Mouse (Mus musculus): ENCODE measurements at regions not wholly inside any gene's neighbourhood (a gene's known extent, or its start where the extent isn't known, plus 50 kb on each side); places are given as distances from the start of the nearest gene placed in this dataset.
A peak's percentile ranks its signal among the peaks of the same experiment; 100 is the strongest.

DNA sequence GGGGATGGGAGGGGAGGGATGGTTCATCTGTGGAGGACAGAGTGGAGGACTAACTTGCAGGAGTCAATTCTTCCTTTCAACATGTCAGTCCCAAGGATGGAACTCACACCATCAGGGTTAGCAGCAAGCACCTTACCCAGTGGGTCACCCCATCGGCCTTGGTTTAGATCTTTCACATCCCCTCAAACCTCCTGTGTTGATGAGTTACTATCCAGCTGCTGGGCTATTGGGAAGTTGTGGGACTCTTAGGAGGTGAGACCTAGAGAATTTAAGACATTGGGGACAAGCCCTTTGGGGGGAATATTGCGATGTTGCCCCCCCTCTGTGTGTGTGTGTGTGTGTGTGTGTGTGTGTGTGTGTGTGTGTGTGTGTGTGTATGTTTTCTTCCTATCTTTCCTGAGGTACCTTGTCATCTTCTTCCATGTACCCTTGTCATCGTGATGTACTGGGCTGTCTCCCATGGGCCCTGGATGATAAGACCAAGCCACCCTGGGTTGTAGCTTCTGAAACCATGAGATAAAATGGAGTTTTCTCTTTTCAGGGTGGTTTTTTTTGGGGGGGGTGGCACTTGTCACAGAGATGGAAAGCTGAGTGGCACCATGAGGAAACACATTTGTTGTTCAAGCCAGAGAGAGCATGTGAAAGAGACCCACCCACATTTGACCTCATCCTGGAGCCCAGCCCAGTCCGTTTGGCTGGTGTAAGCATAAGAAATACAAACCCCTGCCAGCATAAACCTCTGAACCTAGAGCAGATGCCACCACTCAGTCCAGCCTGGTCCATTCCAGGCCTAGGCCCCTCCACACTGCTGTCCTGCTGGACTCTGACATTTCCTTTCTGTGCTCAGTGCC lies 98.3 kb upstream of the Bod1 start:
- H3K27me3 ChIP-seq (ENCODE audit: control insufficient read depth, insufficient read depth, low read length), result no peaks in the 10 kb centered on the region
- DNase-seq (peak; percentile 33), ATAC-seq (ENCODE audit: low FRiP score, low TSS enrichment) (no peak)
- 82% methylated on average over 4 of the region's 4 CpGs for WGBS
- peaks cover 16% of the 10 kb centered on the region; the same call in 1 of the 2 replicates for H3K4me1 ChIP-seq (ENCODE audit: control insufficient read depth, insufficient read depth, low read length)
- peak overlapping the region; percentile 56 for H3K27ac ChIP-seq (replicated peaks; ENCODE audit: low read depth, low read length)
- no peaks in the 10 kb centered on the region for H3K36me3 ChIP-seq (ENCODE audit: control insufficient read depth, insufficient read depth, low read length)
- H3K9ac ChIP-seq (replicated peaks; ENCODE audit: low read length), result no peak overlapping the region
- H3K9me3 ChIP-seq (ENCODE audit: control insufficient read depth, low read length), result no peaks in the 10 kb centered on the region
- no peak overlapping the region for H3K4me3 ChIP-seq (replicated peaks; ENCODE audit: low read depth, low read length)
- no peak overlapping the region for H3K4me2 ChIP-seq (ENCODE audit: low read length)

DNA sequence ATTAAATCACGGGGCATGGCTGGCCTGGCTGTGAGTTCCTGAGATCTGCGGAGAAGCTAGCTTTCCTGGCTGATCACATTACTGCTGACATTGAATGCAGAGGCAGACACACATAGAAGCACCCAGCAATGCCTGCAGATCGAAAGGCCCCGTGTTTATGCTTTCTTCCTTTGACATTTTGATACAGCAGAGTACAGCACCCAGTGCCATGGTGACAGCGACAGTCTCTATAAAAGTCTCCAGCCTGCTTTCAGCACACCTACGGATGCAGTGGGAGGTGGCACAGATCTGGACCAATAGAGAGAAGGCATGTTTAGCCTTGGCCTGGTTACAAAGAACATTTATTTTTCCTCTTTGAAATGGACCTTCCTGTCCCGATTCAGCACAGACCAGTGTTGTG lies 99.2 kb upstream of the Bod1 start:
- no peaks in the 10 kb centered on the region for H3K36me3 ChIP-seq (ENCODE audit: control insufficient read depth, insufficient read depth, low read length)
- peak overlapping the region; percentile 56; the same call in 1 of the 2 replicates for H3K27ac ChIP-seq (replicated peaks; ENCODE audit: low read depth, low read length)
- no peak overlapping the region for H3K9ac ChIP-seq (replicated peaks; ENCODE audit: low read length)
- ATAC-seq (ENCODE audit: low FRiP score, low TSS enrichment), result no peak
- peaks cover 16% of the 10 kb centered on the region; the same call in 1 of the 2 replicates for H3K4me1 ChIP-seq (ENCODE audit: control insufficient read depth, insufficient read depth, low read length)
- no peak overlapping the region for H3K4me2 ChIP-seq (ENCODE audit: low read length)
- H3K27me3 ChIP-seq (ENCODE audit: control insufficient read depth, insufficient read depth, low read length), result no peaks in the 10 kb centered on the region
- H3K9me3 ChIP-seq (ENCODE audit: control insufficient read depth, low read length), result no peaks in the 10 kb centered on the region
- DNase-seq, result no peak
- no peak overlapping the region for H3K4me3 ChIP-seq (replicated peaks; ENCODE audit: low read depth, low read length)
- WGBS, result 49% methylated on average over 7 of the region's 7 CpGs

DNA sequence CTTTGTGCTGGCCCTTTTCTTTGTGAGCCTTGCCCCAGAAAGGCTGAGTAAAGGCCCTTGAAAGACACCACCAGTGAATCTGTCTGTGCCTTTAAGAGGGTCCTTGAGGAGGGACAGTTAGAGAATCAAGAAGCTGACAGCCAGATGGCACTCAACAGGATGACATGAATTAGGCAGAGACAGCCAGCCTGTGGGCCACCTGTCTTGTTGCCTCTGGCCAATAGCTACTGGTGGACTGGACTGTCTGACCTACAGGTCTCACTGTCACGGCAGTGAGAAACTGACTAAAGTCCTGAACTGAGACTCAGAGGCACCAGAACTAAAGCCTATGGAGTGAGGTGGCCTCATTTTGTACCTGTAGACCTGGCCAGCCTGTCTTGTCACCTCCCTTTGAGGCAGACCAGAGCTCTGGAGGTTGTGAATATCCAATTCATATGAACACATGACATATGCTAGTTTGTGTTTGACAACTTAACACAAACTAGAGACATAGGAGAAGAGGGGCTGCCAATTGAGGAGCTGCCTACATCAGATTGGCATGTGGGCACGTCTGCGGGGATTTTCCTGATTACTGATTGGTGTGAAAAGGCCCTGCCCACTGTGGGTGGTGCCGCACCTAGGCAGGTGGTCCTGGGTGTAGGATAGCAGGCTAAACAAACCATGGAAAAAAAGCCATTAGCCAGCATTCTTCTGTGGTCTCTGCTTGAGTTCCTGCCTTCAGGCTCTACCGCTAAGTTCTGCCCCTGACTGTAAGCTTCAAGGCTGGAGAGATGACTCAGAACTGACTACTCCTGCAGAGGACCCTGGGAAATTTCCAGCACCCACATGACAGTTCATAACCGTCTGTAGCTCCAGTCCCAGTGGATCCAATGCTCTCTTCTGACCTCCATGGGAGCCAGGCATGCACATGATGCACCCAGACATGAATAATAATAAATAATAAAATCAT lies 100.1 kb upstream of the Bod1 start:
- Histone ChIP-seq H3K4me3 (replicated peaks; ENCODE audit: low read depth, low read length) (no peak overlapping the region), H3K27me3 (ENCODE audit: control insufficient read depth, insufficient read depth, low read length) (no peaks in the 10 kb centered on the region), H3K9me3 (ENCODE audit: control insufficient read depth, low read length) (no peaks in the 10 kb centered on the region), H3K9ac (replicated peaks; ENCODE audit: low read length) (no peak overlapping the region), H3K4me1 (ENCODE audit: control insufficient read depth, insufficient read depth, low read length) (peaks cover 16% of the 10 kb centered on the region; the same call in 1 of the 2 replicates), H3K36me3 (ENCODE audit: control insufficient read depth, insufficient read depth, low read length) (no peaks in the 10 kb centered on the region), H3K27ac (replicated peaks; ENCODE audit: low read depth, low read length) (peak overlapping the region; percentile 4; the same call in 1 of the 2 replicates), H3K4me2 (ENCODE audit: low read length) (no peak overlapping the region)
- WGBS, result 89% methylated on average over 6 of the region's 6 CpGs
- ATAC-seq (ENCODE audit: low FRiP score, low TSS enrichment) (no peak), DNase-seq (no peak)

DNA sequence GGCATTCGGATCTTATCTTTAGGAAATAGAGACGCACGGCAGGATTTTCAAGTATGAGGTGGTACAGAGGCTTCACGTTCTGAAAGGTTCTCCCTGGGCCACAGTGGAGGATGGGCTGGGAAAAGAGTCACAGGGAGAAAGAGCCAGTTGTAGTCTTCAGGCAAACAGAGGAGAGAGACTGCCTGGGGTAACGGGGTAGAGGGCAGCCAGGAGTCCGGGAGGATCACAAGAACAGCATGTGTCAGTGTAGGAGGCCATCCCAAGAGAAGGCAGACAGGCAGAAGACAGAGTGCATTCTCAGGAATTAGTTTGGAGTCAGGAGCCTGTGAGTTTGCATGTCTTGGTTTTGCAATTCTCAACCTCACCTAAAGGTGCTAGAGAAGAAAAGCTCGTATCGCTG lies 94.5 kb upstream of the Cpeb4 start:
- no peak overlapping the region for H3K9ac ChIP-seq (replicated peaks; ENCODE audit: low read length)
- 89% methylated on average over 8 of the region's 8 CpGs for WGBS
- no peak for ATAC-seq (ENCODE audit: low FRiP score, low TSS enrichment)
- H3K4me1 ChIP-seq (ENCODE audit: control insufficient read depth, insufficient read depth, low read length), result no peaks in the 10 kb centered on the region
- no peak overlapping the region for H3K4me2 ChIP-seq (ENCODE audit: low read length)
- H3K4me3 ChIP-seq (replicated peaks; ENCODE audit: low read depth, low read length), result no peak overlapping the region
- no peak for DNase-seq
- no peaks in the 10 kb centered on the region for H3K9me3 ChIP-seq (ENCODE audit: control insufficient read depth, low read length)
- H3K36me3 ChIP-seq (ENCODE audit: control insufficient read depth, insufficient read depth, low read length), result no peaks in the 10 kb centered on the region
- no peak overlapping the region for H3K27ac ChIP-seq (replicated peaks; ENCODE audit: low read depth, low read length)
- no peaks in the 10 kb centered on the region for H3K27me3 ChIP-seq (ENCODE audit: control insufficient read depth, insufficient read depth, low read length)

DNA sequence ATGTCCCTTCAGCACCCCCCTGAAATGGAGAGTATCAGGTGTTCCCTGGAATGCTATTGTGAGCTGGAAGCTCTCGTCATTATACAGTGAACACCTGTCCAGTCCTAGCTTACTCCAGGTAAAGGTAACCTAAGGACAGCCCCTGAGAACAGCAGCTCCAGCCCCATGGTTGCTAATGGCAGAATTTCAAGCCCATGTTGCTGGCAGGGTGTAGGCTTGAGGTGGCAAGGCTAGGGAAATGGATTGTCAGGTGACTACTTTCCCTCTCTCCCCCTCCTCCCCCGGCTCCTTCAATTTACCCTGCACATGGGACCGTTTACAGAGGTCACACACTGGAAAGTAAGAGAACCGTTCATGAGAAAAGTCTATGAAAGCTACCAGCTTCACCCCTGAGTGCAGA lies 93.2 kb upstream of the Cpeb4 start:
- H3K4me3 ChIP-seq (replicated peaks; ENCODE audit: low read depth, low read length), result no peak overlapping the region
- H3K9ac ChIP-seq (replicated peaks; ENCODE audit: low read length), result no peak overlapping the region
- ATAC-seq (ENCODE audit: low FRiP score, low TSS enrichment) (no peak), DNase-seq (no peak)
- H3K4me2 ChIP-seq (ENCODE audit: low read length), result no peak overlapping the region
- no peaks in the 10 kb centered on the region for H3K36me3 ChIP-seq (ENCODE audit: control insufficient read depth, insufficient read depth, low read length)
- WGBS, result 88% methylated on average over 4 of the region's 4 CpGs
- no peaks in the 10 kb centered on the region for H3K27me3 ChIP-seq (ENCODE audit: control insufficient read depth, insufficient read depth, low read length)
- H3K4me1 ChIP-seq (ENCODE audit: control insufficient read depth, insufficient read depth, low read length), result no peaks in the 10 kb centered on the region
- no peak overlapping the region for H3K27ac ChIP-seq (replicated peaks; ENCODE audit: low read depth, low read length)
- no peaks in the 10 kb centered on the region for H3K9me3 ChIP-seq (ENCODE audit: control insufficient read depth, low read length)

DNA sequence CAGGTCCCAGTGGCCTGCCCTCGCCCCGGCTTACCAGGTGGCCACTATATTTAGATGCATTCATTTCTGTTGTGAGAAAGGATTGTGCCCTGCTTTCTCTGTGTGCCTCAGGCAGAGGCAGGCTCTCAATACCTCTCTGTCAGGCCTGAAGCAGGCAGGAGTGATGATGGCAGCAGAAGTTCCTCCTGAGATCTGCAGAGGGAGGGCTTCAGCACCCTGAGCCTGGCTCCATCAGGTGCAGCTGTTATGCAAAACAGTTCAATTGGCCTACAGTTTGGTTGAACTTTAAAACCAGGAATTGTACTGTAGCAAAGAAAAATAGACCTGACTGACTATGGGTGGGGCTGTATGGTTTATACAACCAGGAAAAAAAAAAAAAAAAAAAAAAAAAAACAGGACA lies 92.7 kb upstream of the Cpeb4 start:
- Histone ChIP-seq H3K4me2 (ENCODE audit: low read length) (no peak overlapping the region), H3K27me3 (ENCODE audit: control insufficient read depth, insufficient read depth, low read length) (no peaks in the 10 kb centered on the region), H3K36me3 (ENCODE audit: control insufficient read depth, insufficient read depth, low read length) (no peaks in the 10 kb centered on the region), H3K4me3 (replicated peaks; ENCODE audit: low read depth, low read length) (no peak overlapping the region), H3K9ac (replicated peaks; ENCODE audit: low read length) (no peak overlapping the region), H3K4me1 (ENCODE audit: control insufficient read depth, insufficient read depth, low read length) (no peaks in the 10 kb centered on the region), H3K27ac (replicated peaks; ENCODE audit: low read depth, low read length) (no peak overlapping the region), H3K9me3 (ENCODE audit: control insufficient read depth, low read length) (no peaks in the 10 kb centered on the region)
- WGBS, result 93% methylated on average over 2 of the region's 2 CpGs
- DNase-seq, result no peak
- ATAC-seq (ENCODE audit: low FRiP score, low TSS enrichment), result no peak

DNA sequence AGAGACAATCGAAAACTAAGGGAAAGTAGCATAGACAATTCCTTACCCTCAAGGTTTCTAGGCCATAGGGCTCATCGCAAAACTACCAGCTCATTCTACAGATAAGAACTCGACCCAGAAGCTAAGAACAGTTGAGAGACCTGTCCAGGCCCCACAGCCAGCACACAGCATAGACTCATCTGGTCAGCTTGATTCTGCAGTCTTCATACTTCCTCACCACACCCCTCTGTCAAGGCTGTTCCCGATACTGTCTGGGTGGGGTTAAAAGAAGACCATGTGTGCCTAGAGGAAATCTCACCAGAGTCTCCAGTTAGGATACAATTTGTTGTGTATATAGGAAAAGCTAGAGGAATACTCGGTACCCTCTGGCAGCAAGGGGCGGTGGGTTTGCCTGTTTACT lies 91.0 kb upstream of the Cpeb4 start:
- no peak overlapping the region for H3K4me2 ChIP-seq (ENCODE audit: low read length)
- no peak overlapping the region for H3K4me3 ChIP-seq (replicated peaks; ENCODE audit: low read depth, low read length)
- no peak overlapping the region for H3K27ac ChIP-seq (replicated peaks; ENCODE audit: low read depth, low read length)
- H3K27me3 ChIP-seq (ENCODE audit: control insufficient read depth, insufficient read depth, low read length), result no peaks in the 10 kb centered on the region
- ATAC-seq (ENCODE audit: low FRiP score, low TSS enrichment) (no peak), DNase-seq (no peak)
- H3K9ac ChIP-seq (replicated peaks; ENCODE audit: low read length), result no peak overlapping the region
- H3K36me3 ChIP-seq (ENCODE audit: control insufficient read depth, insufficient read depth, low read length), result no peaks in the 10 kb centered on the region
- H3K4me1 ChIP-seq (ENCODE audit: control insufficient read depth, insufficient read depth, low read length), result no peaks in the 10 kb centered on the region
- 88% methylated on average over 6 of the region's 6 CpGs for WGBS
- no peaks in the 10 kb centered on the region for H3K9me3 ChIP-seq (ENCODE audit: control insufficient read depth, low read length)

DNA sequence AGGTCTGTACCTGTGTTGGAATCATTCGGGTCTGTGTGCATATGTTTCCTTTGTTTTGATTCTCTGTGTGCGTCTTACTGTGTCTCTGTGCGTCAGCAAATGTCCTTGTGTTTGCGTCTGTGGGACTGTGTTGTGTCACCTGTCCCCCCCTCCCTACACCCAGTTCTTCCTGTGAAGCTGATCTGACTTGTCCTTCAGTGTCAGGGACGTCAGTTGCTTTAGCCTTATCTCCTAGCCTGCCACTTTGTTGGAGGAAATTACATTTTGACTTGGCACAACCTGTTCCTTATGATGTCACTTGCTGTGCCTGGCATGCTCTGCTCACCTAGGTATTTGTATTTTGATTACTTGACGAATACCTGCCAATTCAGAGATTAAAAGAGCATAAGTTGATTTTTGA lies 90.4 kb upstream of the Cpeb4 start:
- H3K4me2 ChIP-seq (ENCODE audit: low read length), result no peak overlapping the region
- H3K9ac ChIP-seq (replicated peaks; ENCODE audit: low read length), result no peak overlapping the region
- WGBS, result 88% methylated on average over 6 of the region's 6 CpGs
- H3K4me1 ChIP-seq (ENCODE audit: control insufficient read depth, insufficient read depth, low read length), result no peaks in the 10 kb centered on the region
- DNase-seq (no peak), ATAC-seq (ENCODE audit: low FRiP score, low TSS enrichment) (no peak)
- no peak overlapping the region for H3K27ac ChIP-seq (replicated peaks; ENCODE audit: low read depth, low read length)
- no peaks in the 10 kb centered on the region for H3K9me3 ChIP-seq (ENCODE audit: control insufficient read depth, low read length)
- H3K4me3 ChIP-seq (replicated peaks; ENCODE audit: low read depth, low read length), result no peak overlapping the region
- no peaks in the 10 kb centered on the region for H3K27me3 ChIP-seq (ENCODE audit: control insufficient read depth, insufficient read depth, low read length)
- H3K36me3 ChIP-seq (ENCODE audit: control insufficient read depth, insufficient read depth, low read length), result no peaks in the 10 kb centered on the region
